11 mouse cellular contexts compared by ENCODE assay signal in genomic region chr2:159002481-159003186, GRCm38 (mm10).
A peak's percentile ranks its signal among the peaks of the same experiment; 100 is the strongest.
DNase-seq lines count a peak whose midpoint lies in the region; ATAC-seq and TF ChIP-seq lines count a peak whose summit lies in the region.
"Had no signal": no experiment of that assay in that cellular context is flagged by ENCODE, and none has a peak within 500 bp of the region (broad histone marks: within the 10 kb centered on the region; RNA-seq: fewer than 3 reads in every experiment).

No protein-coding gene starts in this region.

- no peaks in the 10 kb centered on the region; the same call in 1 of the 2 replicates for H3K4me1 ChIP-seq in embryonic facial prominence, embryonic 11.5 days (ENCODE audit: control insufficient read depth, insufficient read depth, low read length)
- H3K4me1 ChIP-seq in hindbrain, embryonic 12.5 days: peaks cover 15% of the 10 kb centered on the region
- H3K4me1 ChIP-seq in midbrain, embryonic 14.5 days (ENCODE audit: control insufficient read depth, insufficient read depth, low read length): peaks cover 15% of the 10 kb centered on the region
- no peaks in the 10 kb centered on the region for H3K4me1 ChIP-seq in intestine, embryonic 15.5 days (replicated peaks)

- H3K9me3 ChIP-seq in embryonic facial prominence, embryonic 11.5 days (replicated peaks; ENCODE audit: control insufficient read depth, low read length): no peaks in the 10 kb centered on the region
- no peaks in the 10 kb centered on the region for H3K9me3 ChIP-seq in hindbrain, embryonic 12.5 days (replicated peaks)
- no peaks in the 10 kb centered on the region for H3K9me3 ChIP-seq in midbrain, embryonic 14.5 days (ENCODE audit: control insufficient read depth, low read length)
- no peaks in the 10 kb centered on the region for H3K9me3 ChIP-seq in intestine, embryonic 15.5 days

- no peak overlapping the region for H3K27ac ChIP-seq in embryonic facial prominence, embryonic 11.5 days (replicated peaks; ENCODE audit: low read depth, low read length)
- peak overlapping the region; percentile 41; the same call in 1 of the 2 replicates for H3K27ac ChIP-seq in hindbrain, embryonic 12.5 days
- H3K27ac ChIP-seq in midbrain, embryonic 14.5 days (replicated peaks; ENCODE audit: low read depth, low read length): peak overlapping the region; percentile 49; the same call in 1 of the 2 replicates
- no peak overlapping the region for H3K27ac ChIP-seq in intestine, embryonic 15.5 days
- no peak overlapping the region for H3K27ac ChIP-seq in left cerebral cortex, adult 2 months
- H3K27ac ChIP-seq: stomach, postnatal 0 days had no signal

- intact Hi-C loops in left cerebral cortex, adult 2 months (cut with DNase I): no loop called here

- whole genome bisulfite sequencing in embryonic facial prominence, embryonic 11.5 days: 24% methylated on average over 17 of the region's 17 CpGs
- WGBS in hindbrain, embryonic 12.5 days: 19% methylated on average over 17 of the region's 17 CpGs
- WGBS in midbrain, embryonic 14.5 days: 7% methylated on average over 17 of the region's 17 CpGs
- WGBS in intestine, embryonic 15.5 days: 29% methylated on average over 17 of the region's 17 CpGs

- 0 out of 2 replicates have a peak overlapping the region, but pooled peaks have one; percentile 1 for H3K4me2 ChIP-seq in embryonic facial prominence, embryonic 11.5 days (ENCODE audit: low read depth, low read length)
- peak overlapping the region; percentile 44 for H3K4me2 ChIP-seq in hindbrain, embryonic 12.5 days (replicated peaks)
- H3K4me2 ChIP-seq in midbrain, embryonic 14.5 days (ENCODE audit: low read length): peak overlapping the region; percentile 54
- no peak overlapping the region for H3K4me2 ChIP-seq in intestine, embryonic 15.5 days (replicated peaks)

- H3K36me3 ChIP-seq in embryonic facial prominence, embryonic 11.5 days (replicated peaks; ENCODE audit: control insufficient read depth, insufficient read depth, low read depth, low read length): no peaks in the 10 kb centered on the region
- H3K36me3 ChIP-seq in hindbrain, embryonic 12.5 days: no peaks in the 10 kb centered on the region
- H3K36me3 ChIP-seq in midbrain, embryonic 14.5 days (ENCODE audit: control insufficient read depth, insufficient read depth, low read length): no peaks in the 10 kb centered on the region
- H3K36me3 ChIP-seq in intestine, embryonic 15.5 days: no peaks in the 10 kb centered on the region
- H3K36me3 ChIP-seq: G1E had no signal

- H3K27me3 ChIP-seq in embryonic facial prominence, embryonic 11.5 days (ENCODE audit: control insufficient read depth, insufficient read depth, low read length): no peaks in the 10 kb centered on the region
- no peaks in the 10 kb centered on the region; the same call in 1 of the 2 replicates for H3K27me3 ChIP-seq in hindbrain, embryonic 12.5 days
- no peaks in the 10 kb centered on the region for H3K27me3 ChIP-seq in midbrain, embryonic 14.5 days (ENCODE audit: control insufficient read depth, insufficient read depth, low read length)
- 0 out of 2 replicates have a peak, but pooled peaks cover 2% of the 10 kb centered on the region for H3K27me3 ChIP-seq in intestine, embryonic 15.5 days (replicated peaks)

- peak; percentile 17 to 23 for DNase-seq in cerebellum, postnatal 10 days
- DNase-seq in cerebellum, adult 11 months: no peak
- peak; percentile 58 for DNase-seq in embryonic facial prominence, embryonic 11.5 days (ENCODE audit: low spot score)
- DNase-seq in midbrain, embryonic 14.5 days: peak; percentile 72
- no peak for DNase-seq in ovary, adult 18-20 months (ENCODE audit: low spot score)
- no peak for DNase-seq in left cerebral cortex, adult 2 months (ENCODE audit: extremely low spot score in 1 of 2, low spot score in 2 of 2)
- DNase-seq: kidney, postnatal 10 days had no signal

- no peak overlapping the region; the same call in 1 of the 2 replicates for H3K9ac ChIP-seq in embryonic facial prominence, embryonic 11.5 days (replicated peaks; ENCODE audit: low read length)
- peak overlapping the region; percentile 39; the same call in 1 of the 2 replicates for H3K9ac ChIP-seq in hindbrain, embryonic 12.5 days
- H3K9ac ChIP-seq in midbrain, embryonic 14.5 days (replicated peaks; ENCODE audit: low read length): peak overlapping the region; percentile 21
- no peak overlapping the region for H3K9ac ChIP-seq in intestine, embryonic 15.5 days

- ATAC-seq in embryonic facial prominence, embryonic 11.5 days (replicated peaks; ENCODE audit: insufficient number of reproducible peaks, low FRiP score, low TSS enrichment, low read depth): peak; percentile 78; the same call in 1 of the 2 replicates
- peak; percentile 87 for ATAC-seq in hindbrain, embryonic 12.5 days (ENCODE audit: low FRiP score)
- ATAC-seq in midbrain, embryonic 14.5 days (ENCODE audit: low FRiP score, low TSS enrichment): peak; percentile 63; the same call in 1 of the 2 replicates
- no peak for ATAC-seq in intestine, embryonic 15.5 days

- H3K4me3 ChIP-seq in embryonic facial prominence, embryonic 11.5 days (ENCODE audit: low read depth, low read length): no peak overlapping the region
- H3K4me3 ChIP-seq in hindbrain, embryonic 12.5 days: no peak overlapping the region
- H3K4me3 ChIP-seq in midbrain, embryonic 14.5 days (replicated peaks; ENCODE audit: low read depth, low read length): peak overlapping the region; percentile 4; the same call in 1 of the 2 replicates
- no peak overlapping the region for H3K4me3 ChIP-seq in intestine, embryonic 15.5 days (replicated peaks)
- H3K4me3 ChIP-seq in left cerebral cortex, adult 2 months: no peak overlapping the region

- TF ChIP-seq CTCF in left cerebral cortex, adult 2 months (IDR thresholded peaks at IDR 0.05): no peak

Comparison
In these comparisons a context has a peak if more than half of its experiments do, and no peak if none do; other contexts are left out.
1. DNase-seq: peak in cerebellum, postnatal 10 days (2 of 2), embryonic facial prominence, embryonic 11.5 days (single experiment) and midbrain, embryonic 14.5 days (single experiment); none in cerebellum, adult 11 months (single experiment), ovary, adult 18-20 months (single experiment) and left cerebral cortex, adult 2 months (0 of 2).
2. H3K27ac ChIP-seq: peak in hindbrain, embryonic 12.5 days (single experiment) and midbrain, embryonic 14.5 days (single experiment); none in embryonic facial prominence, embryonic 11.5 days (single experiment), intestine, embryonic 15.5 days (single experiment) and left cerebral cortex, adult 2 months (single experiment).
3. H3K9ac ChIP-seq: peak in hindbrain, embryonic 12.5 days (single experiment) and midbrain, embryonic 14.5 days (single experiment); none in embryonic facial prominence, embryonic 11.5 days (single experiment) and intestine, embryonic 15.5 days (single experiment).